Mouse (Mus musculus) heart, embryonic 10.5 days (tissue): ENCODE data around the gene Armc3. TPM values are rescaled to one million over a fixed set of nuclear protein-coding genes. Genes with fewer than 3 reads are reported as not detected.
"Not testable (repeated sequence)": the region's sequence is repeated elsewhere in the genome, so short reads cannot be mapped to it uniquely, and the experiment has no call there.

ENCODE experiments used
- DNase-seq: peaks from one replicate; pipeline ENCODE4 v3.0.0-alpha.2; 2017; ENCODE audit warnings: low spot score
- H3K27ac ChIP-seq: fragments of 300-500 bp; sonication (generic); 2 replicates; pipeline ENCODE4 v1.5.1; 2016; ENCODE audit warnings: mild to moderate bottlenecking
- H3K27me3 ChIP-seq: fragments of 300-500 bp; sonication (generic); 2 replicates; pipeline ENCODE4 v1.6.1; 2016; ENCODE audit warnings: mild to moderate bottlenecking; ENCODE audit not compliant: poor library complexity, insufficient read depth, severe bottlenecking
- H3K36me3 ChIP-seq: fragments of 300-500 bp; sonication (generic); 2 replicates; pipeline ENCODE4 v1.6.1; 2016; ENCODE audit warnings: mild to moderate bottlenecking, moderate library complexity
- H3K4me1 ChIP-seq: fragments of 300-500 bp; sonication (generic); 2 replicates; pipeline ENCODE4 v1.6.1; 2016; ENCODE audit warnings: mild to moderate bottlenecking
- H3K4me3 ChIP-seq: fragments of 300-500 bp; sonication (generic); 2 replicates; pipeline ENCODE4 v1.5.1; 2016; ENCODE audit warnings: mild to moderate bottlenecking, moderate library complexity
- H3K9me3 ChIP-seq: fragments of 300-500 bp; sonication (generic); 2 replicates; pipeline ENCODE4 v1.6.1; 2016; ENCODE audit warnings: mild to moderate bottlenecking, moderate library complexity
- WGBS: fragments of 180-500 bp; shearing (Covaris S2); methylation state at CpG from one replicate; pipeline ENCODE4 v1.1.7; 2016; 5-methylcytosine and 5-hydroxymethylcytosine counted together
- polyA plus RNA-seq: library from polyadenylated mRNA; unstranded; fragments of >200 nt; fragmentation: Nextera tagmentation; extraction: Ambion mirVana; gene quantifications from 2 replicates; pipeline ENCODE4 v1.2.1, GENCODE M21; 2016

The Armc3 gene
- polyA plus RNA-seq, 1 experiment from 2014 or later: 0.05 TPM

DNA sequence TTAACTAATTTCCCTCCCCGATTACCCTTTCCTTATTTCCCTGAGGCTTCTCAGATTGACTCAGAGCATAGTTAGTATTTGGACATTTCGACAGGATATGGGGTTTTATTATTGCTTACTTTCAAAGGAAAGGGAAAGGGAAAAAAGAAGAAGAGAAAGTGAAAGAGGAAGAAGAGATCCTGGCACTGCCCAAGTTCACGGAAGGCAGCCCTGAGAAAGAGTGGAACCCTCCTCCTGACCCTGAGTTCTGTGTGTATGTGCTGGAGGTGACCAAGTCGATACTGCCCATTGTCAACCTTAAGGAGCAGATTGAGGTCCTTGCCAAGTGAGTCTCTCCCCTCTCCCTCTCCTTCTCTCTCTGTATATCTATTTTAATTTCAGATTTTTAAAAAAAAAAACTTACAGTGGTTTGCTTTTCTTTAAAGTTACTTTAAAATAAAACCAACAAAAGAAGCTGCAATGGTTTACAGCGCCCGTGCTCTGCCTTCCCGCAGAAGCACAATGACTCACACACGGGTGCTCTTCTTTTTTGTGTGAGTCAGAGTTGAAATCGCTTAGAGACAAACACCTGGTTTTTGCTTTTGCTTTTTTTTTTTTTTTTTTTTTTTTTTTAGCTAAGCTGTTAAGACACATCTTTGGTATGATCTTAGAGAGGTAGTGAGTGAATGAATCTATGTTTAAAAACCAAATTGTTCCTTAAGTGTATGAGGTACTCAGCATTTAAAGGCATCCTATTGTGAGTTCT is 101.4 kb downstream of the Armc3 start:
- DNase-seq: no peak
- Histone ChIP-seq H3K27me3 (no peaks in the 10 kb centered on the region), H3K27ac (no peak overlapping the region), H3K4me3 (no peak overlapping the region), H3K9me3 (no peaks in the 10 kb centered on the region), H3K36me3 (no peaks in the 10 kb centered on the region), H3K4me1 (0 out of 2 replicates have a peak, but pooled peaks cover 4% of the 10 kb centered on the region)
- WGBS: 77% methylated on average over 9 of the region's 9 CpGs

- H3K9me3 ChIP-seq: no peaks in the 10 kb centered on the region
- 13% methylated on average over 6 of the region's 6 CpGs for WGBS
- H3K27ac ChIP-seq: no peak overlapping the region
- H3K4me1 ChIP-seq: 0 out of 2 replicates have a peak, but pooled peaks cover 4% of the 10 kb centered on the region
- H3K36me3 ChIP-seq: no peaks in the 10 kb centered on the region
- DNase-seq: no peak
- H3K27me3 ChIP-seq: no peaks in the 10 kb centered on the region
- no peak overlapping the region for H3K4me3 ChIP-seq
Measured at GRCm38 (mm10) chr2:19301251-19301650, 102.1 kb downstream of the Armc3 start.

DNA sequence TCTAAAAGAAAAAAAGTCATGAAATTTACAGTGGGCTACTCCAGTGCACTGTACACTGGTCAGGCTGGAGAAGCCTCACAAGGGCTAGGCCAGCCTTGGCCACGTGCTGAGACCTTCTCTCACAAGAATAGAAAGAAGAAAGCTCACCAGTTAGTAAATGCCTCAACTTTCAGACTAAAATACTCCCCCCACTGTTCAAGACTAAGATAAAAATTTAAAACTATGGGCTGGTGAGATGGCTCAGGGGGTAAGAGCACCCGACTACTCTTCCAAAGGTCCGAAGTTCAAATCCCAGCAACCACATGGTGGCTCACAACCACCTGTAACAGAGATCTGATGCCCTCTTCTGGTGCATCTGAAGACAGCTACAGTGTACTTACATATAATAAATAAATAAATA is 104.0 kb downstream of the Armc3 start:
- H3K27me3 ChIP-seq, H3K36me3 ChIP-seq, H3K9me3 ChIP-seq, H3K4me3 ChIP-seq, H3K4me1 ChIP-seq, H3K27ac ChIP-seq, DNase-seq: not testable (repeated sequence)
- 82% methylated on average over 3 of the region's 3 CpGs for WGBS

GRCm38 (mm10) chr2:19310498-19310897 is 111.4 kb downstream of the Armc3 start:
- no peaks in the 10 kb centered on the region for H3K27me3 ChIP-seq
- 83% methylated on average over 3 of the region's 3 CpGs for WGBS
- no peak overlapping the region for H3K27ac ChIP-seq
- no peaks in the 10 kb centered on the region for H3K4me1 ChIP-seq
- H3K36me3 ChIP-seq: peaks cover 2% of the 10 kb centered on the region; the same call in 1 of the 2 replicates
- no peak for DNase-seq
- H3K9me3 ChIP-seq: peaks cover 6% of the 10 kb centered on the region; the same call in 1 of the 2 replicates
- no peak overlapping the region for H3K4me3 ChIP-seq

DNA sequence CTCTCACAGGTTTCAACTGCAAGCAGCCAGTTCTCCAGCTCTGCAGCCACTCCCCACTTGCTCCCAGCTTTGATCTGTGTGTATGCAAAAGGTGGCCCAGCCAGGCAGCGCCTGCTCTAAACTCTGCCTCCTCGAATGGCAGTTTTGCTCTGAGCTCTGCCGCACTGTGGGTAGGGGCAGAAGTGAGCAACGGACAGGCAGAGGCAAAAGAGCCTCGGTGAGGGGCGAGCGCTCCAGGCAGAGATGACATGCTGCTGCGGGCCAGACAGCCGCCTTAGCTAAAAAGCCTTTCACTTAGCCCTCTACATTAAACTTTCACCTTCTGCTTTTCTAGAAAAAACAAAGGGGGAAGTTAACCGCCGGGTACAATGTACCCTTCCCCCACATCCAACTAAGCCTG is 117.0 kb downstream of the Armc3 start:
- H3K9me3 ChIP-seq: peaks cover 13% of the 10 kb centered on the region; the same call in 1 of the 2 replicates
- no peak overlapping the region for H3K4me3 ChIP-seq
- peaks cover 3% of the 10 kb centered on the region; the same call in 1 of the 2 replicates for H3K36me3 ChIP-seq
- DNase-seq: no peak
- peaks cover 4% of the 10 kb centered on the region; the same call in 1 of the 2 replicates for H3K4me1 ChIP-seq
- 33% methylated on average over 11 of the region's 11 CpGs for WGBS
- H3K27me3 ChIP-seq: no peaks in the 10 kb centered on the region
- no peak overlapping the region for H3K27ac ChIP-seq

DNA sequence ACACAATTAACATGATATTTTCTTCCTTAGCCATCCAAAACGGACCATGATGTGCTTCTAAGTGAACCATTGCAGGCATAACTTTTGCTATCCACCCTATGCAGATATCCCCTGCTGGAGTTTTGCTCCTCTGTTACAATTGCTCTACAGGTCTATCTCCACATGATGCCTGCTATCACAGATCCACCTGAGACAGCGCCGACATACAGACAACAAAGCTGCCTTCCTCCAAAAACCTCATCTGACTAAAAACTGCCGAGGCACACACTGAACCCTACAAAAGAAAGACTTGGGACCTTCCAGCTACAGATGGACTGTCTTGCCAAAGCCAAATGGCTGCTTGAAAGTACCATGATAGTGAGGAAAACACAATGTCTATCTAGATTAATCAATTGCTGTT is 117.6 kb downstream of the Armc3 start:
- Histone ChIP-seq H3K27me3 (no peaks in the 10 kb centered on the region), H3K36me3 (peaks cover 3% of the 10 kb centered on the region; the same call in 1 of the 2 replicates), H3K9me3 (peaks cover 13% of the 10 kb centered on the region; the same call in 1 of the 2 replicates), H3K4me3 (no peak overlapping the region), H3K27ac (no peak overlapping the region), H3K4me1 (peaks cover 4% of the 10 kb centered on the region; the same call in 1 of the 2 replicates)
- DNase-seq: no peak
- WGBS: 67% methylated on average over 4 of the region's 4 CpGs

GRCm38 (mm10) chr2:19317151-19317812 is 118.2 kb downstream of the Armc3 start:
- H3K36me3 ChIP-seq, H3K27me3 ChIP-seq, H3K27ac ChIP-seq, H3K4me1 ChIP-seq, DNase-seq, H3K4me3 ChIP-seq: not testable (repeated sequence)
- 63% methylated on average over 2 of the region's 2 CpGs for WGBS
- H3K9me3 ChIP-seq: peaks cover 13% of the 10 kb centered on the region; the same call in 1 of the 2 replicates

GRCm38 (mm10) chr2:19318499-19318898 is 119.4 kb downstream of the Armc3 start:
- no peak for DNase-seq
- Histone ChIP-seq H3K36me3 (peaks cover 3% of the 10 kb centered on the region; the same call in 1 of the 2 replicates), H3K27me3 (no peaks in the 10 kb centered on the region), H3K4me3 (no peak overlapping the region), H3K27ac (no peak overlapping the region), H3K4me1 (peaks cover 4% of the 10 kb centered on the region; the same call in 1 of the 2 replicates), H3K9me3 (peaks cover 13% of the 10 kb centered on the region; the same call in 1 of the 2 replicates)
- WGBS: 68% methylated on average over 4 of the region's 4 CpGs

DNA sequence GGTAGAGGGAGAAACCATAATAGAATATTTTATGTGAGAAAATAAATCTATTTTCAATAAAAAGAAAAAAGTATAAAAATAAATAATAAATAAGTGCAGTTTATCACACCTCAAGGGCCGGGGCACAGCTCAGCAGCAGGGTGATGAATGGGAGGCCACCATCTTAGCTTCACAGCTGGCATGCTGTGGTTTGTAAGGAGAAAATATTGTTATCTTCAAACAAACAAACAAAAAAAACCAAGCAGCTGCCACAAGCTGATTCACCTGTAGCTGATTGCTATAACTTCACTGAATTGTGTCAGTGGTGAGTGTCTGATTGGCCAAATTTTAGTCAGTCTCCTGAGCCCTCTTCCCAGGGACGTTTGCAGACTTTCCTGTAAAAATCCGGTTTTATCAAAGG is 120.2 kb downstream of the Armc3 start:
- no peak overlapping the region for H3K4me3 ChIP-seq
- peaks cover 4% of the 10 kb centered on the region; the same call in 1 of the 2 replicates for H3K4me1 ChIP-seq
- no peak overlapping the region for H3K27ac ChIP-seq
- H3K9me3 ChIP-seq: peaks cover 13% of the 10 kb centered on the region; the same call in 1 of the 2 replicates
- peaks cover 3% of the 10 kb centered on the region; the same call in 1 of the 2 replicates for H3K36me3 ChIP-seq
- DNase-seq: no peak
- no peaks in the 10 kb centered on the region for H3K27me3 ChIP-seq
- WGBS: 72% methylated on average over 3 of the region's 3 CpGs

- Histone ChIP-seq H3K27me3 (no peaks in the 10 kb centered on the region), H3K4me1 (peaks cover 4% of the 10 kb centered on the region; the same call in 1 of the 2 replicates), H3K4me3 (no peak overlapping the region), H3K27ac (no peak overlapping the region), H3K36me3 (no peaks in the 10 kb centered on the region), H3K9me3 (no peaks in the 10 kb centered on the region)
- DNase-seq: no peak
- 78% methylated on average over 9 of the region's 9 CpGs for WGBS
Measured at GRCm38 (mm10) chr2:19322448-19322847, 123.3 kb downstream of the Armc3 start.

DNA sequence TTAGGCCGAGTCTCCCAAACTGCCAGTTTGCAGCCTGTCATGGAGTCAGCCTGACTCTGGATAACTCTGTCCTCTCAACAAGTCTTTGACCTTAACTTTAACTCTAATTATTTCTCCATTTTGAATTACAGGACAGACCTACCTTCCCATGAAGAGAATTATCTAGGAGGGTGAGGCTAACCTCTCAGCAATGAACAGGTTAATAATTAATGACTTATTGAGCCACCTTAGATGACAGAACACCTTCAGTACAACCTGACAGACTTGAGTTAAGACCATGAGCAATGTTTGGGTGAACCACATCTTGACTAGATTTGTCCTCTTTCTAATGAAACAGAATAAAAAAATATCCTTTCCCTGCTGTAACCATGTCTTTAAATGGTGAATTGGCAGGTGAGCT is 127.3 kb downstream of the Armc3 start:
- H3K4me1 ChIP-seq: no peaks in the 10 kb centered on the region
- no peaks in the 10 kb centered on the region for H3K9me3 ChIP-seq
- no peak overlapping the region for H3K27ac ChIP-seq
- no peaks in the 10 kb centered on the region for H3K27me3 ChIP-seq
- H3K4me3 ChIP-seq: no peak overlapping the region
- 74% methylated on average over 1 of the region's 1 CpGs for WGBS
- DNase-seq: no peak
- H3K36me3 ChIP-seq: no peaks in the 10 kb centered on the region

- Histone ChIP-seq H3K27ac (no peak overlapping the region), H3K27me3 (no peaks in the 10 kb centered on the region), H3K36me3 (no peaks in the 10 kb centered on the region), H3K9me3 (no peaks in the 10 kb centered on the region), H3K4me1 (no peaks in the 10 kb centered on the region), H3K4me3 (no peak overlapping the region)
- no peak for DNase-seq
- 75% methylated on average over 4 of the region's 4 CpGs for WGBS
Measured at GRCm38 (mm10) chr2:19327811-19328210, 128.7 kb downstream of the Armc3 start.
